Comparison of ENCODE assay signal across 28 mouse cellular contexts in the genomic region with DNA sequence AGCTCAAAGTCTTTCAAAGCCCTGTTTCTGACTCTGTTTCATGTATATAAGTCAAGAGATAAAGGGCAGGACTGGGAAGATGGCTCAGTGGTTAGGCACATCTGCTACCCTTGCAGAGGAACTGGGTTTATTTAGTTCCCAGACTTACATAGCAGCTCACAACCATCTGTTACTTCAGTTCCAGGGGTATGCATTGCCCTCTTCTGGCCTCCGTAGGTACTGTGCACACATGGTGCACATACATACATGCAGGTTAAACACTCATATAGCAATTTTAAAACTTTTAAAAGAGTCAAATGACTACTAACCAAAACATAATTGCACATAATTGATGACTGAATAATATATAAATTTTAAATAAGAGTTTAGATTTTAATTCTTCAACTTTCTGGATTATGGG. TPM values are rescaled to one million over a fixed set of nuclear protein-coding genes. Genes with fewer than 3 reads are reported as not detected.
DNase-seq lines count a peak whose midpoint lies in the region; ATAC-seq and TF ChIP-seq lines count a peak whose summit lies in the region.
"Had no signal": no experiment of that assay in that cellular context is flagged by ENCODE, and none has a peak within 500 bp of the region (broad histone marks: within the 10 kb centered on the region; RNA-seq: fewer than 3 reads in every experiment).

No protein-coding gene starts in this region.

- no peaks in the 10 kb centered on the region for H3K4me1 ChIP-seq in intestine, postnatal 0 days (replicated peaks; ENCODE audit: control insufficient read depth, insufficient read depth, low read length)
- no peaks in the 10 kb centered on the region for H3K4me1 ChIP-seq in intestine, embryonic 16.5 days (ENCODE audit: control insufficient read depth, insufficient read depth, low read length)
- H3K4me1 ChIP-seq in lung, embryonic 14.5 days (ENCODE audit: insufficient read depth) = no peaks in the 10 kb centered on the region
- H3K4me1 ChIP-seq in stomach, postnatal 0 days (replicated peaks; ENCODE audit: control insufficient read depth, insufficient read depth) = no peaks in the 10 kb centered on the region
- H3K4me1 ChIP-seq: embryonic facial prominence, embryonic 12.5 days; heart, embryonic 12.5 days had no signal

- no peak overlapping the region for H3K4me2 ChIP-seq in intestine, postnatal 0 days (replicated peaks; ENCODE audit: low read depth)
- H3K4me2 ChIP-seq in intestine, embryonic 16.5 days (ENCODE audit: low read depth, low read length) = no peak overlapping the region
- no peak overlapping the region for H3K4me2 ChIP-seq in lung, embryonic 14.5 days
- no peak overlapping the region for H3K4me2 ChIP-seq in stomach, postnatal 0 days (replicated peaks; ENCODE audit: low read depth)
- H3K4me2 ChIP-seq: embryonic facial prominence, embryonic 12.5 days; heart, embryonic 12.5 days; hindbrain, embryonic 13.5 days; midbrain, embryonic 12.5 days had no signal

- H3K36me3 ChIP-seq in intestine, postnatal 0 days (ENCODE audit: control insufficient read depth, insufficient read depth) = no peaks in the 10 kb centered on the region
- peaks cover 5% of the 10 kb centered on the region; the same call in 1 of the 2 replicates for H3K36me3 ChIP-seq in intestine, embryonic 16.5 days (ENCODE audit: control insufficient read depth, insufficient read depth, low read length)
- H3K36me3 ChIP-seq in lung, embryonic 14.5 days (ENCODE audit: insufficient read depth) = peaks cover 72% of the 10 kb centered on the region
- H3K36me3 ChIP-seq in stomach, postnatal 0 days (ENCODE audit: control insufficient read depth, insufficient read depth, low read length) = no peaks in the 10 kb centered on the region

- no peak for TF ChIP-seq EP300 in stomach, postnatal 0 days (optimal IDR thresholded peaks at IDR 0.05)

- WGBS in intestine, postnatal 0 days = 97% methylated on average over 1 of the region's 1 CpGs
- WGBS in intestine, embryonic 16.5 days = 100% methylated on average over 1 of the region's 1 CpGs
- 100% methylated on average over 1 of the region's 1 CpGs for WGBS in lung, embryonic 14.5 days
- 100% methylated on average over 1 of the region's 1 CpGs for WGBS in stomach, postnatal 0 days

- no peak for ATAC-seq in intestine, postnatal 0 days
- no peak for ATAC-seq in intestine, embryonic 16.5 days
- no peak for ATAC-seq in lung, embryonic 14.5 days (ENCODE audit: insufficient read depth)
- ATAC-seq in stomach, postnatal 0 days (ENCODE audit: low FRiP score, low TSS enrichment) = no peak
- ATAC-seq in activated CD4-positive, CD25-positive, alpha-beta regulatory T cell, adult 4 months = no peak
- ATAC-seq: forebrain, embryonic 14.5 days; inflammation-experienced regulatory T-cells, adult 6 months had no signal

- no peak for DNase-seq in lung, embryonic 14.5 days
- DNase-seq in lung, postnatal 36 days = no peak
- peak; percentile 40 for DNase-seq in ES-CJ7 (ENCODE audit: low read depth, low spot score)
- DNase-seq in stomach, postnatal 0 days (ENCODE audit: low spot score) = no peak
- DNase-seq: adrenal gland, postnatal 14 days; cerebellum, adult 11 months; cerebellum, adult 9-11 months; embryo, embryonic 11 days; gastrocnemius, adult 2 months; gastrocnemius, postnatal 36 days; heart, adult 2 months; heart, postnatal 4 days; kidney, adult 2 months; kidney, postnatal 10 days; lung, adult 18-20 months; right cerebral cortex, postnatal 14 days; thymus, adult 18-20 months; thymus, postnatal 36 days had no signal

- no peaks in the 10 kb centered on the region for H3K9me3 ChIP-seq in intestine, postnatal 0 days (ENCODE audit: control insufficient read depth)
- 0 out of 2 replicates have a peak, but pooled peaks cover 3% of the 10 kb centered on the region for H3K9me3 ChIP-seq in intestine, embryonic 16.5 days (ENCODE audit: control insufficient read depth, low read length)
- no peaks in the 10 kb centered on the region for H3K9me3 ChIP-seq in lung, embryonic 14.5 days (ENCODE audit: low read depth, low read length)
- H3K9me3 ChIP-seq in stomach, postnatal 0 days (ENCODE audit: control insufficient read depth, low read length) = no peaks in the 10 kb centered on the region
- H3K9me3 ChIP-seq: embryonic facial prominence, embryonic 12.5 days had no signal

- no peak overlapping the region for H3K27ac ChIP-seq in intestine, postnatal 0 days (ENCODE audit: low read depth, low read length)
- H3K27ac ChIP-seq in intestine, embryonic 16.5 days (ENCODE audit: low read length) = no peak overlapping the region
- H3K27ac ChIP-seq in lung, embryonic 14.5 days (ENCODE audit: low read depth) = no peak overlapping the region
- no peak overlapping the region for H3K27ac ChIP-seq in stomach, postnatal 0 days (replicated peaks)
- H3K27ac ChIP-seq: embryonic facial prominence, embryonic 12.5 days; gastrocnemius, adult 2 months; heart, adult 2 months; hindbrain, embryonic 13.5 days; midbrain, embryonic 12.5 days had no signal

- no peak overlapping the region for H3K9ac ChIP-seq in intestine, postnatal 0 days (ENCODE audit: low read depth, low read length)
- no peak overlapping the region for H3K9ac ChIP-seq in intestine, embryonic 16.5 days (ENCODE audit: low read depth, low read length)
- H3K9ac ChIP-seq in lung, embryonic 14.5 days = no peak overlapping the region
- no peak overlapping the region for H3K9ac ChIP-seq in stomach, postnatal 0 days (ENCODE audit: low read length)
- H3K9ac ChIP-seq: embryonic facial prominence, embryonic 12.5 days; heart, embryonic 12.5 days; hindbrain, embryonic 13.5 days; midbrain, embryonic 12.5 days had no signal

- peak; percentile 35; the same call in 1 of the 2 replicates for TF ChIP-seq CTCF in intestine, postnatal 0 days (IDR thresholded peaks at IDR 0.05; ENCODE audit: low read depth)
- TF ChIP-seq CTCF in lung, embryonic 14.5 days (IDR thresholded peaks at IDR 0.05; ENCODE audit: low read depth) = peak; percentile 35
- peak; percentile 33 for TF ChIP-seq CTCF in stomach, postnatal 0 days (IDR thresholded peaks at IDR 0.05; ENCODE audit: low read depth)

- H3K4me3 ChIP-seq in intestine, postnatal 0 days (ENCODE audit: low read depth, low read length) = no peak overlapping the region
- no peak overlapping the region for H3K4me3 ChIP-seq in intestine, embryonic 16.5 days (ENCODE audit: low read length)
- H3K4me3 ChIP-seq in lung, embryonic 14.5 days (ENCODE audit: low read depth, low read length) = no peak overlapping the region
- no peak overlapping the region for H3K4me3 ChIP-seq in stomach, postnatal 0 days (ENCODE audit: low read depth, low read length)
- H3K4me3 ChIP-seq: embryonic facial prominence, embryonic 12.5 days; gastrocnemius, adult 2 months; heart, adult 2 months; heart, embryonic 12.5 days; hindbrain, embryonic 13.5 days; megakaryocyte, embryonic 14.5 days; midbrain, embryonic 12.5 days had no signal

- no peaks in the 10 kb centered on the region for H3K27me3 ChIP-seq in intestine, postnatal 0 days (replicated peaks; ENCODE audit: control insufficient read depth, insufficient read depth, low read length)
- H3K27me3 ChIP-seq in intestine, embryonic 16.5 days (replicated peaks; ENCODE audit: control insufficient read depth, insufficient read depth, low read length) = no peaks in the 10 kb centered on the region
- no peaks in the 10 kb centered on the region for H3K27me3 ChIP-seq in lung, embryonic 14.5 days (ENCODE audit: insufficient read depth, low read length)
- no peaks in the 10 kb centered on the region for H3K27me3 ChIP-seq in stomach, postnatal 0 days (ENCODE audit: control insufficient read depth, insufficient read depth, low read length)
- H3K27me3 ChIP-seq: embryonic facial prominence, embryonic 12.5 days; heart, embryonic 12.5 days; hindbrain, embryonic 13.5 days; midbrain, embryonic 12.5 days had no signal

RNA-seq across cellular contexts. Expression of gene Dzip1, which starts 24.3 kb away (rescaled TPM):
- 2.7 and 3.2 TPM in 2 replicates for polyA plus RNA-seq in intestine, postnatal 0 days (2015; fragmentation: Nextera tagmentation; extraction: Ambion mirVana)
- polyA plus RNA-seq in intestine, embryonic 16.5 days (2015; fragmentation: Nextera tagmentation; extraction: Ambion mirVana) = 5.9 and 6.8 TPM in 2 replicates
- 26.9 and 28.5 TPM in 2 replicates for polyA plus RNA-seq in lung, embryonic 14.5 days (2014; fragmentation: Nextera tagmentation; extraction: Ambion mirVana)
- 2.8 and 4.0 TPM in 2 replicates for polyA plus RNA-seq in stomach, postnatal 0 days (2015; fragmentation: Nextera tagmentation; extraction: Ambion mirVana)
- 1 to 10 TPM; 8.0 to 8.6 TPM for polyA plus RNA-seq in activated CD4-positive, CD25-positive, alpha-beta regulatory T cell, adult 4 months (2017; shearing (Covaris generic))

RNA-seq across cellular contexts. Expression of gene Dnajc3, which starts 36.9 kb away (rescaled TPM):
- 37.6 and 38.1 TPM in 2 replicates for polyA plus RNA-seq in intestine, postnatal 0 days (2015; fragmentation: Nextera tagmentation; extraction: Ambion mirVana)
- polyA plus RNA-seq in intestine, embryonic 16.5 days (2015; fragmentation: Nextera tagmentation; extraction: Ambion mirVana) = 47.0 and 51.6 TPM in 2 replicates
- polyA plus RNA-seq in lung, embryonic 14.5 days (2014; fragmentation: Nextera tagmentation; extraction: Ambion mirVana) = 55.5 and 59.8 TPM in 2 replicates
- polyA plus RNA-seq in stomach, postnatal 0 days (2015; fragmentation: Nextera tagmentation; extraction: Ambion mirVana) = 44.9 and 49.5 TPM in 2 replicates
- 10 to 100 TPM; 39.0 to 41.5 TPM for polyA plus RNA-seq in activated CD4-positive, CD25-positive, alpha-beta regulatory T cell, adult 4 months (2017; shearing (Covaris generic))
